Mouse (Mus musculus) embryonic facial prominence, embryonic 12.5 days (tissue): ENCODE measurements around the gene Dnah7b. TPM values are rescaled to one million over a fixed set of nuclear protein-coding genes. Genes with fewer than 3 reads are reported as not detected.
"Not testable (repeated sequence)": the region's sequence is repeated elsewhere in the genome, so short reads cannot be mapped to it uniquely, and the experiment has no call there.

Source experiments
- ATAC-seq: fragments of 200-750 bp; cut with Nextera tagmentation; 2 replicates; pipeline ENCODE4 v1.8.0; 2017; ENCODE audit not compliant: insufficient number of reproducible peaks, insufficient read depth, low FRiP score, low TSS enrichment
- H3K27ac ChIP-seq: fragments of 300-500 bp; sonication (generic); 2 replicates; pipeline ENCODE4 v1.5.1; 2016; ENCODE audit warnings: mild to moderate bottlenecking
- H3K27me3 ChIP-seq: fragments of 300-500 bp; sonication (generic); 2 replicates; pipeline ENCODE4 v1.6.1; 2016; ENCODE audit warnings: mild to moderate bottlenecking, moderate library complexity
- H3K36me3 ChIP-seq: fragments of 300-500 bp; sonication (generic); 2 replicates; pipeline ENCODE4 v1.6.1; 2016; ENCODE audit warnings: mild to moderate bottlenecking
- H3K4me1 ChIP-seq: fragments of 300-500 bp; sonication (generic); 2 replicates; pipeline ENCODE4 v1.6.1; 2016
- H3K4me2 ChIP-seq: fragments of 300-500 bp; sonication (generic); replicated peaks from 2 replicates; pipeline ENCODE4 v1.6.1; 2016; ENCODE audit warnings: mild to moderate bottlenecking, moderate library complexity
- H3K4me3 ChIP-seq: fragments of 300-500 bp; sonication (generic); 2 replicates; pipeline ENCODE4 v1.5.1; 2016; ENCODE audit warnings: mild to moderate bottlenecking
- H3K9ac ChIP-seq: fragments of 300-500 bp; sonication (generic); 2 replicates; pipeline ENCODE4 v1.6.1; 2016; ENCODE audit warnings: mild to moderate bottlenecking, moderate library complexity
- H3K9me3 ChIP-seq: fragments of 300-500 bp; sonication (generic); 2 replicates; pipeline ENCODE4 v1.6.1; 2016; ENCODE audit warnings: mild to moderate bottlenecking, moderate library complexity
- WGBS: fragments of 180-500 bp; shearing (Covaris S2); methylation state at CpG from one replicate; pipeline ENCODE4 v1.1.7; 2016; 5-methylcytosine and 5-hydroxymethylcytosine counted together
- polyA plus RNA-seq: library from polyadenylated mRNA; unstranded; fragments of >200 nt; fragmentation: Nextera tagmentation; extraction: Ambion mirVana; gene quantifications from 2 replicates; pipeline ENCODE4 v1.2.1, GENCODE M21; 2016

Gene Dnah7b
- polyA plus RNA-seq, result 2.6 and 2.9 TPM in 2 replicates

GRCm38 (mm10) chr1:46066015-46066414, at the start of gene Dnah7b:
Gene Dnah7b, plus strand, starts transcription at chr1:46066315.
- no peaks in the 10 kb centered on the region for H3K9me3 ChIP-seq
- no peak for ATAC-seq
- WGBS, result 26% methylated on average over 1 of the region's 1 CpGs
- peaks cover 4% of the 10 kb centered on the region; the same call in 1 of the 2 replicates for H3K4me1 ChIP-seq
- peak within 1 kb of the TSS; percentile 57 for H3K4me2 ChIP-seq
- H3K9ac ChIP-seq, result peak within 1 kb of the TSS; percentile 76
- H3K27me3 ChIP-seq, result no peaks in the 10 kb centered on the region
- peak within 1 kb of the TSS; percentile 86 for H3K27ac ChIP-seq
- H3K4me3 ChIP-seq, result peak within 1 kb of the TSS; percentile 58
- H3K36me3 ChIP-seq, result no peaks in the 10 kb centered on the region

GRCm38 (mm10) chr1:46018382-46018977, 47.6 kb upstream of the Dnah7b start:
- H3K4me3 ChIP-seq, result no peak overlapping the region
- 43% methylated on average over 2 of the region's 2 CpGs for WGBS
- H3K27me3 ChIP-seq, result no peaks in the 10 kb centered on the region
- H3K4me2 ChIP-seq, result no peak overlapping the region
- H3K9me3 ChIP-seq, result no peaks in the 10 kb centered on the region
- no peak overlapping the region for H3K9ac ChIP-seq
- no peaks in the 10 kb centered on the region for H3K36me3 ChIP-seq
- no peak for ATAC-seq
- no peak overlapping the region for H3K27ac ChIP-seq
- no peaks in the 10 kb centered on the region for H3K4me1 ChIP-seq

GRCm38 (mm10) chr1:46022262-46022661, 43.9 kb upstream of the Dnah7b start:
- H3K9me3 ChIP-seq, result no peaks in the 10 kb centered on the region
- H3K27me3 ChIP-seq, result no peaks in the 10 kb centered on the region
- ATAC-seq, result no peak
- no peak overlapping the region for H3K9ac ChIP-seq
- no peak overlapping the region for H3K4me2 ChIP-seq
- no peak overlapping the region for H3K27ac ChIP-seq
- no peaks in the 10 kb centered on the region for H3K4me1 ChIP-seq
- no peak overlapping the region for H3K4me3 ChIP-seq
- WGBS, result 22% methylated on average over 2 of the region's 2 CpGs
- H3K36me3 ChIP-seq, result no peaks in the 10 kb centered on the region

GRCm38 (mm10) chr1:46031993-46032555, 34.0 kb upstream of the Dnah7b start:
- Histone ChIP-seq H3K27me3 (no peaks in the 10 kb centered on the region), H3K4me2 (no peak overlapping the region), H3K27ac (no peak overlapping the region), H3K4me1 (no peaks in the 10 kb centered on the region), H3K4me3 (no peak overlapping the region), H3K9me3 (no peaks in the 10 kb centered on the region), H3K36me3 (no peaks in the 10 kb centered on the region), H3K9ac (no peak overlapping the region)
- WGBS, result 83% methylated on average over 1 of the region's 1 CpGs
- no peak for ATAC-seq

GRCm38 (mm10) chr1:46048188-46048587, 17.9 kb upstream of the Dnah7b start:
- H3K4me3 ChIP-seq, result no peak overlapping the region
- H3K9ac ChIP-seq, result no peak overlapping the region
- ATAC-seq, result no peak
- no peak overlapping the region for H3K27ac ChIP-seq
- no peaks in the 10 kb centered on the region for H3K27me3 ChIP-seq
- H3K9me3 ChIP-seq, result no peaks in the 10 kb centered on the region
- H3K4me2 ChIP-seq, result no peak overlapping the region
- no peaks in the 10 kb centered on the region for H3K4me1 ChIP-seq
- H3K36me3 ChIP-seq, result no peaks in the 10 kb centered on the region

- Histone ChIP-seq H3K4me3 (peak overlapping the region; percentile 58), H3K9me3 (no peaks in the 10 kb centered on the region), H3K36me3 (no peaks in the 10 kb centered on the region), H3K4me2 (peak overlapping the region; percentile 57), H3K27ac (peak overlapping the region; percentile 86), H3K4me1 (peaks cover 4% of the 10 kb centered on the region; the same call in 1 of the 2 replicates), H3K9ac (peak overlapping the region; percentile 76), H3K27me3 (no peaks in the 10 kb centered on the region)
- ATAC-seq, result peak; percentile 88
- 1% methylated on average over 28 of the region's 28 CpGs for WGBS
Observed at GRCm38 (mm10) chr1:46066484-46067251, 553 bp downstream of the Dnah7b start.

- 83% methylated on average over 3 of the region's 3 CpGs for WGBS
Observed at GRCm38 (mm10) chr1:46068787-46069186, 2.7 kb downstream of the Dnah7b start.

GRCm38 (mm10) chr1:46077891-46078290, 11.8 kb downstream of the Dnah7b start:
- H3K27ac ChIP-seq, result no peak overlapping the region
- no peaks in the 10 kb centered on the region for H3K27me3 ChIP-seq
- no peaks in the 10 kb centered on the region for H3K36me3 ChIP-seq
- 81% methylated on average over 2 of the region's 2 CpGs for WGBS
- H3K4me1 ChIP-seq, result no peaks in the 10 kb centered on the region
- no peak overlapping the region for H3K9ac ChIP-seq
- H3K4me3 ChIP-seq, result no peak overlapping the region
- no peaks in the 10 kb centered on the region for H3K9me3 ChIP-seq
- H3K4me2 ChIP-seq, result no peak overlapping the region
- no peak for ATAC-seq

More at GRCm38 (mm10) chr1:46068787-46069186, 2.7 kb downstream of the Dnah7b start:
- not testable (repeated sequence) for H3K27me3 ChIP-seq, H3K36me3 ChIP-seq, H3K9ac ChIP-seq, H3K27ac ChIP-seq, ATAC-seq, H3K4me1 ChIP-seq, H3K4me2 ChIP-seq, H3K4me3 ChIP-seq, H3K9me3 ChIP-seq

GRCm38 (mm10) chr1:46100484-46100883, 34.4 kb downstream of the Dnah7b start:
- 59% methylated on average over 2 of the region's 2 CpGs for WGBS
- H3K27ac ChIP-seq, result no peak overlapping the region
- no peak overlapping the region for H3K4me2 ChIP-seq
- H3K4me3 ChIP-seq, result no peak overlapping the region
- no peaks in the 10 kb centered on the region for H3K27me3 ChIP-seq
- no peaks in the 10 kb centered on the region for H3K36me3 ChIP-seq
- H3K4me1 ChIP-seq, result no peaks in the 10 kb centered on the region
- H3K9me3 ChIP-seq, result no peaks in the 10 kb centered on the region
- ATAC-seq, result no peak
- H3K9ac ChIP-seq, result no peak overlapping the region

- not testable (repeated sequence) for H3K9me3 ChIP-seq, H3K27ac ChIP-seq, H3K9ac ChIP-seq, H3K36me3 ChIP-seq, H3K4me2 ChIP-seq, H3K4me3 ChIP-seq, ATAC-seq, H3K4me1 ChIP-seq, H3K27me3 ChIP-seq
Observed at GRCm38 (mm10) chr1:46112606-46113005, 46.5 kb downstream of the Dnah7b start.

GRCm38 (mm10) chr1:46117179-46117578, 51.1 kb downstream of the Dnah7b start:
- not testable (repeated sequence) for H3K9me3 ChIP-seq, H3K4me2 ChIP-seq, H3K27me3 ChIP-seq, H3K4me3 ChIP-seq, H3K27ac ChIP-seq, H3K9ac ChIP-seq, H3K4me1 ChIP-seq, ATAC-seq, H3K36me3 ChIP-seq
- 80% methylated on average over 2 of the region's 2 CpGs for WGBS

GRCm38 (mm10) chr1:46128058-46128457, 61.9 kb downstream of the Dnah7b start:
- H3K27me3 ChIP-seq, result no peaks in the 10 kb centered on the region
- no peak for ATAC-seq
- H3K9ac ChIP-seq, result no peak overlapping the region
- H3K9me3 ChIP-seq, result no peaks in the 10 kb centered on the region
- H3K36me3 ChIP-seq, result no peaks in the 10 kb centered on the region
- H3K4me3 ChIP-seq, result no peak overlapping the region
- H3K4me1 ChIP-seq, result no peaks in the 10 kb centered on the region
- 72% methylated on average over 4 of the region's 4 CpGs for WGBS
- no peak overlapping the region for H3K27ac ChIP-seq
- H3K4me2 ChIP-seq, result no peak overlapping the region
